Mouse (Mus musculus) effector memory CD4-positive, alpha-beta T cell, adult 7 months (primary cell): ENCODE results near the gene Cyp4f39. TPM values are rescaled to one million over a fixed set of nuclear protein-coding genes. Genes with fewer than 3 reads are reported as not detected.

Experiments used
- polyA plus RNA-seq: library from polyadenylated mRNA; unstranded; fragments of 100-300 nt; shearing (Covaris generic); gene quantifications from one replicate; pipeline ENCODE4 v1.2.1, GENCODE M21; 2017

Gene Cyp4f39
- polyA plus RNA-seq = not detected

GRCm38 (mm10) chr17:32452482-32452881 is at the start of gene Cyp4f39:
TSS of gene Cyp4f39 (plus strand) at chr17:32452723.

GRCm38 (mm10) chr17:32403417-32403816 is 49.1 kb upstream of the Cyp4f39 start, which contains the start of gene Rasal3:
TSS of gene Rasal3 (minus strand) at chr17:32403583.

GRCm38 (mm10) chr17:32424034-32424433 is 28.5 kb upstream of the Cyp4f39 start, which contains the start of gene Pglyrp2:
TSS of gene Pglyrp2 (minus strand) at chr17:32424167.

GRCm38 (mm10) chr17:32505851-32506728 is 53.6 kb downstream of the Cyp4f39 start, which contains the start of gene Cyp4f17:
TSS of gene Cyp4f17 (plus strand) at chr17:32506050.

GRCm38 (mm10) chr17:32536051-32536866 is 83.7 kb downstream of the Cyp4f39 start, which contains the start of gene Cyp4f16:
TSS of gene Cyp4f16 (plus strand) at chr17:32536558.

Other genes starting within 250 kb of the Cyp4f39 start
- 238 TPM for gene Brd4, start 168.0 kb upstream of the Cyp4f39 start, polyA plus RNA-seq
- 211 TPM for gene Akap8, start 131.5 kb upstream of the Cyp4f39 start, polyA plus RNA-seq
- gene Akap8l, start 102.1 kb upstream of the Cyp4f39 start, polyA plus RNA-seq = 181 TPM
- gene Wiz, start 63.3 kb upstream of the Cyp4f39 start, polyA plus RNA-seq = 15.8 TPM
- gene Rasal3, start 49.1 kb upstream of the Cyp4f39 start, polyA plus RNA-seq = 524 TPM
- 34.3 TPM for gene Pglyrp2, start 28.6 kb upstream of the Cyp4f39 start, polyA plus RNA-seq
- gene Cyp4f17, start 53.3 kb downstream of the Cyp4f39 start, polyA plus RNA-seq = 1.0 TPM
- gene Cyp4f16, start 83.8 kb downstream of the Cyp4f39 start, polyA plus RNA-seq = 13.9 TPM
- gene Cyp4f37, start 168.6 kb downstream of the Cyp4f39 start, polyA plus RNA-seq = not detected
- 0.23 TPM for gene Cyp4f40, start 206.2 kb downstream of the Cyp4f39 start, polyA plus RNA-seq
- gene Cyp4f15, start 232.9 kb downstream of the Cyp4f39 start, polyA plus RNA-seq = not detected